Mouse (Mus musculus) naive thymus-derived CD4-positive, alpha-beta T cell, adult 2 months (primary cell): ENCODE measurements at regions not wholly inside any gene's neighbourhood (a gene's known extent, or its start where the extent isn't known, plus 50 kb on each side); places are given as distances from the start of the nearest gene placed in this dataset.
"Not testable (repeated sequence)": the region's sequence is repeated elsewhere in the genome, so short reads cannot be mapped to it uniquely, and the experiment has no call there.

Experiments used
- DNase-seq: peaks from one replicate; pipeline ENCODE4 v3.0.0-alpha.2; 2011; ENCODE audit warnings: low read depth

- no peak for DNase-seq
Observed at GRCm38 (mm10) chr3:82290373-82290772, 67.5 kb upstream of the Map9 start.

- DNase-seq: no peak
Observed at GRCm38 (mm10) chr3:82288996-82289395, 68.8 kb upstream of the Map9 start.

GRCm38 (mm10) chr3:82276977-82277714 lies 80.7 kb upstream of the Map9 start:
- no peak for DNase-seq

- no peak for DNase-seq
Observed at GRCm38 (mm10) chr3:82275822-82276203, 82.0 kb upstream of the Map9 start.

GRCm38 (mm10) chr3:82274945-82275821 lies 82.7 kb upstream of the Map9 start:
- DNase-seq: no peak

- no peak for DNase-seq
Observed at GRCm38 (mm10) chr3:82274196-82274937, 83.5 kb upstream of the Map9 start.

GRCm38 (mm10) chr3:82273511-82273910 lies 84.3 kb upstream of the Map9 start:
- not testable (repeated sequence) for DNase-seq

GRCm38 (mm10) chr3:82271965-82272364 lies 85.9 kb upstream of the Map9 start:
- DNase-seq: no peak

- no peak for DNase-seq
Observed at GRCm38 (mm10) chr3:82265941-82266340, 91.9 kb upstream of the Map9 start.

- no peak for DNase-seq
Observed at GRCm38 (mm10) chr3:82261976-82262375, 95.9 kb upstream of the Map9 start.

GRCm38 (mm10) chr3:82259986-82260652 lies 97.7 kb upstream of the Map9 start:
- no peak for DNase-seq

- DNase-seq: no peak
Observed at GRCm38 (mm10) chr3:82250796-82251261, 105.2 kb upstream of the Gucy1a1 start.

- DNase-seq: no peak
Observed at GRCm38 (mm10) chr3:82249968-82250795, 104.6 kb upstream of the Gucy1a1 start.

- no peak for DNase-seq
Observed at GRCm38 (mm10) chr3:82236377-82237057, 90.9 kb upstream of the Gucy1a1 start.

- DNase-seq: no peak
Observed at GRCm38 (mm10) chr3:82234306-82234705, 88.7 kb upstream of the Gucy1a1 start.

- DNase-seq: no peak
Observed at GRCm38 (mm10) chr3:82223379-82223778, 77.8 kb upstream of the Gucy1a1 start.

GRCm38 (mm10) chr3:82221924-82222323 lies 76.3 kb upstream of the Gucy1a1 start:
- no peak for DNase-seq

- DNase-seq: not testable (repeated sequence)
Observed at GRCm38 (mm10) chr3:82219192-82219885, 73.8 kb upstream of the Gucy1a1 start.

- no peak for DNase-seq
Observed at GRCm38 (mm10) chr3:82214566-82215465, 69.2 kb upstream of the Gucy1a1 start.
